Mouse (Mus musculus): ENCODE results near the gene Pbx1. TPM values are rescaled to one million over a fixed set of nuclear protein-coding genes. Genes with fewer than 3 reads are reported as not detected.

Pbx1 gene
- polyA plus RNA-seq, 1 experiment = 332 TPM

GRCm38 (mm10) chr1:168078746-168079393 is 353.2 kb downstream of the Pbx1 start:
- no peak overlapping the region for H3K27ac ChIP-seq (ENCODE audit: insufficient read depth, low read depth, low read length)
- WGBS = 60% methylated on average over 10 of the region's 10 CpGs
- TF ChIP-seq POLR2A (IDR thresholded peaks at IDR 0.05; ENCODE audit: insufficient read depth, low read depth, low read length) = no peak
- no peak for TF ChIP-seq CTCF (IDR thresholded peaks at IDR 0.05; ENCODE audit: insufficient read depth, low read depth, low read length)
- no peak overlapping the region for H3K4me3 ChIP-seq (ENCODE audit: insufficient read depth, low read depth, low read length)
- H3K4me1 ChIP-seq (ENCODE audit: control insufficient read depth, insufficient read depth, low read length) = no peaks in the 10 kb centered on the region

- Histone ChIP-seq H3K27ac (ENCODE audit: insufficient read depth, low read depth, low read length) (no peak overlapping the region), H3K4me3 (ENCODE audit: insufficient read depth, low read depth, low read length) (no peak overlapping the region), H3K4me1 (ENCODE audit: control insufficient read depth, insufficient read depth, low read length) (no peaks in the 10 kb centered on the region)
- WGBS = 53% methylated on average over 5 of the region's 5 CpGs
- TF ChIP-seq CTCF (IDR thresholded peaks at IDR 0.05; ENCODE audit: insufficient read depth, low read depth, low read length) (no peak), POLR2A (IDR thresholded peaks at IDR 0.05; ENCODE audit: insufficient read depth, low read depth, low read length) (no peak)
These were observed 360.1 kb downstream of the Pbx1 start for GRCm38 (mm10) chr1:168071974-168072373.

- Histone ChIP-seq H3K27ac (ENCODE audit: insufficient read depth, low read depth, low read length) (no peak overlapping the region), H3K4me1 (ENCODE audit: control insufficient read depth, insufficient read depth, low read length) (peaks cover 2% of the 10 kb centered on the region; the same call in 1 of the 2 replicates), H3K4me3 (ENCODE audit: insufficient read depth, low read depth, low read length) (no peak overlapping the region)
- 95% methylated on average over 6 of the region's 6 CpGs for WGBS
- TF ChIP-seq POLR2A (IDR thresholded peaks at IDR 0.05; ENCODE audit: insufficient read depth, low read depth, low read length) (no peak), CTCF (IDR thresholded peaks at IDR 0.05; ENCODE audit: insufficient read depth, low read depth, low read length) (no peak)
These were observed 361.7 kb downstream of the Pbx1 start for GRCm38 (mm10) chr1:168070273-168070910.

- H3K4me1 ChIP-seq (ENCODE audit: control insufficient read depth, insufficient read depth, low read length) = peaks cover 2% of the 10 kb centered on the region; the same call in 1 of the 2 replicates
- TF ChIP-seq CTCF (IDR thresholded peaks at IDR 0.05; ENCODE audit: insufficient read depth, low read depth, low read length) (no peak), POLR2A (IDR thresholded peaks at IDR 0.05; ENCODE audit: insufficient read depth, low read depth, low read length) (no peak)
- no peak overlapping the region for H3K4me3 ChIP-seq (ENCODE audit: insufficient read depth, low read depth, low read length)
- WGBS = 82% methylated on average over 5 of the region's 5 CpGs
- H3K27ac ChIP-seq (ENCODE audit: insufficient read depth, low read depth, low read length) = no peak overlapping the region
These were observed 362.3 kb downstream of the Pbx1 start for GRCm38 (mm10) chr1:168069740-168070139.
